Mouse (Mus musculus): ENCODE results near the gene Pdcd11. TPM values are rescaled to one million over a fixed set of nuclear protein-coding genes. Genes with fewer than 3 reads are reported as not detected.
A peak's percentile ranks its signal among the peaks of the same experiment; 100 is the strongest.

Gene Pdcd11
- polyA plus RNA-seq (2012; rRNA removed) (5.2 and 8.0 TPM in 2 replicates), polyA plus RNA-seq (2014; fragmentation: Nextera tagmentation; extraction: Ambion mirVana) (3.5 and 4.5 TPM in 2 replicates)

DNA sequence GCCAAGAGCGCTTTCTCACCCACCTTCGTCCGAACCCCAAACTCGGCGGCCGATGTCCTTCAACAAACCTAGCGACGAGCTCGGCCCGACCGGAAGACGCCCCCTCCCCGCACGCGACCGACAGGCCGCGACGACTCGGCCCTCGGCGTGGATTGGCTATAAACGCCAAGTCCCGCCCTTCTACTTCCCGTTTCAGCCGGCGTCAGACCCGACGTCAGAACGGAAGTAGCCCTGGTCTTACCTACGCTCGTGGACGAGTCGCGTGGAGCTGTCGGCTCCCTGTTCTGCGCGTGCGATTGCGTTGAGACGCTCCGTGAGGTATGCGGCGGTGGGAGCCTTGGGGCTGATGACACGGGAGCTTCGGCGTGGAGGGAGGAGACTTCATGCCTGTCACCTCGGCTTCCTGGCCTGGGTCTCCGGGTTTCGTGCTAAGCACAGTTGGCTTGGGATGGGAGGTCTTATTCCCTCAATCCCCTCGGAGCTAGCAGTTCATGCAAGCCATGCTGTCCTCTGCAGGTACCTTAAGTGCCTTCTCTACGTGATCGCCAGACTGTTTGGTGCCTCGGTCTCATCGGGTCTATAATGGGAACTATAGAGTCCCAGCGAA, at the start of gene Pdcd11, which contains the start of gene Usmg5:
TSS of gene Pdcd11 (plus strand) at position 219 of the 607 bp plus-strand sequence.
TSS of gene Usmg5 (minus strand) at position 98 of the 607 bp plus-strand sequence.
- ATAC-seq (ENCODE audit: insufficient read depth): peak; percentile 97
- Histone ChIP-seq H3K4me3 (ENCODE audit: insufficient read depth in 1 of 2, low read depth in 2 of 2, low read length in 2 of 2) (peak within 1 kb of the TSS; percentile 90 to 93), H3K27ac (peak within 1 kb of the TSS; percentile 32), H3K4me1 (replicated peaks; ENCODE audit: control insufficient read depth in 2 of 2, insufficient read depth in 2 of 2, low read length in 1 of 2) (peaks cover 8 to 13% of the 10 kb centered on the region in 2 experiments), H3K36me3 (replicated peaks; ENCODE audit: control insufficient read depth, insufficient read depth, low read depth) (peaks cover 11% of the 10 kb centered on the region), H3K4me2 (ENCODE audit: low read depth) (peak within 1 kb of the TSS; percentile 95), H3K27me3 (ENCODE audit: control insufficient read depth, insufficient read depth, low read length) (no peaks in the 10 kb centered on the region), H3K9ac (replicated peaks) (peak within 1 kb of the TSS; percentile 98), H3K9me3 (ENCODE audit: control insufficient read depth, low read length) (no peaks in the 10 kb centered on the region)
- TF ChIP-seq EP300 (IDR thresholded peaks at IDR 0.05; ENCODE audit: low read depth): no peak
- no peak for TF ChIP-seq CTCF (IDR thresholded peaks at IDR 0.05; ENCODE audit: low read depth)
- DNase-seq (ENCODE audit: low read depth in 3 of 3, low spot score in 3 of 3): peak; percentile 88 to 90 (median 90)
- WGBS (ENCODE audit: insufficient replicate concordance): under 1% methylated on average over 56 of the region's 56 CpGs

DNA sequence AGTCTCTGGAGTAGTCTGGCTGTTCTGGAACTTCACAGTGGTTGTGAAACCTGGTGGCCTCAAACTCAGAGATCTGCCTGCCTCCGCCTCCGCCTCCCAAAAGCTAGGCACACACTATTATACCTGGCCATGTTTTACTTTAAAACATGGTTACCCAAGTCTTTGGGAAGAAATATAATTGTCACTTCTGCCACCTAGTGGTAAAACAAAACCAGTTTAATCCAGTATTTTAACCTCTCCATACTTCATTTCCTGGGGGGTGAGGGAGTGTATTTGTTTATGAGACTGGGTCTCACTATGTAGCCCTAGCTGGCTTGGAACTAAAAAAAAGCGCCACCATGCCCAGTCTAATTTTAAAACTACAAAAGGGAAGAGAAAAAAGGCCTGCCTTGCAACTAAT, 47.0 kb upstream of the Pdcd11 start:
- TF ChIP-seq EP300 (IDR thresholded peaks at IDR 0.05; ENCODE audit: low read depth): no peak
- peak; percentile 36 for TF ChIP-seq CTCF (IDR thresholded peaks at IDR 0.05; ENCODE audit: low read depth)
- DNase-seq (ENCODE audit: low read depth in 3 of 3, low spot score in 3 of 3) (no peak), ATAC-seq (ENCODE audit: insufficient read depth) (no peak)

DNA sequence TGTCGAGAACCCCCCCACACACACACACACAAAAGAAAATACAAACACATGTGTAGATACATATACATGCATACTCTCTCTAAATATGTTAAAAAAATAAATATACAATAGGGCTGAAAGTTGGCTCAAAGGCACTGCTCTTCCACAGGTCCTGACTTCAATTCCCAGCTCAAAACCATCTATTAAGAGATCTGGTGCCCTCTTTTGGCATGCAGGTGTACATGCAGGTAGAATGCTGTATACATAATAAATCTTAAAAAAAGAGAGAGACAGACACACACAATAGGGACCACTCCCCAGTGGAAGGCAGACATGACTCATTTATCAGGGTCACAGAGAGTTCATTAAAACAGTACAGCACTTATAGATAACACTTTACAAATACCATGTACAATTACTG, 44.2 kb upstream of the Pdcd11 start:
- H3K36me3 ChIP-seq (replicated peaks; ENCODE audit: control insufficient read depth, insufficient read depth, low read depth): peaks cover 5% of the 10 kb centered on the region
- no peak for DNase-seq (ENCODE audit: low read depth in 3 of 3, low spot score in 3 of 3)
- 86% methylated on average over 1 of the region's 1 CpGs for WGBS (ENCODE audit: insufficient replicate concordance)

More for the DNA sequence above, 47.0 kb upstream of the Pdcd11 start:
- 68% methylated on average over 3 of the region's 3 CpGs for WGBS (ENCODE audit: insufficient replicate concordance)
- H3K27me3 ChIP-seq (ENCODE audit: control insufficient read depth, insufficient read depth, low read length): no peaks in the 10 kb centered on the region
- no peak overlapping the region for H3K9ac ChIP-seq (replicated peaks)
- no peaks in the 10 kb centered on the region for H3K9me3 ChIP-seq (ENCODE audit: control insufficient read depth, low read length)
- no peak overlapping the region for H3K4me3 ChIP-seq (ENCODE audit: insufficient read depth in 1 of 2, low read depth in 2 of 2, low read length in 2 of 2)
- no peaks in the 10 kb centered on the region for H3K4me1 ChIP-seq (replicated peaks; ENCODE audit: control insufficient read depth in 2 of 2, insufficient read depth in 2 of 2, low read length in 1 of 2)
- H3K4me2 ChIP-seq (ENCODE audit: low read depth): no peak overlapping the region
- no peak overlapping the region for H3K27ac ChIP-seq
- peaks cover 12% of the 10 kb centered on the region for H3K36me3 ChIP-seq (replicated peaks; ENCODE audit: control insufficient read depth, insufficient read depth, low read depth)

DNA sequence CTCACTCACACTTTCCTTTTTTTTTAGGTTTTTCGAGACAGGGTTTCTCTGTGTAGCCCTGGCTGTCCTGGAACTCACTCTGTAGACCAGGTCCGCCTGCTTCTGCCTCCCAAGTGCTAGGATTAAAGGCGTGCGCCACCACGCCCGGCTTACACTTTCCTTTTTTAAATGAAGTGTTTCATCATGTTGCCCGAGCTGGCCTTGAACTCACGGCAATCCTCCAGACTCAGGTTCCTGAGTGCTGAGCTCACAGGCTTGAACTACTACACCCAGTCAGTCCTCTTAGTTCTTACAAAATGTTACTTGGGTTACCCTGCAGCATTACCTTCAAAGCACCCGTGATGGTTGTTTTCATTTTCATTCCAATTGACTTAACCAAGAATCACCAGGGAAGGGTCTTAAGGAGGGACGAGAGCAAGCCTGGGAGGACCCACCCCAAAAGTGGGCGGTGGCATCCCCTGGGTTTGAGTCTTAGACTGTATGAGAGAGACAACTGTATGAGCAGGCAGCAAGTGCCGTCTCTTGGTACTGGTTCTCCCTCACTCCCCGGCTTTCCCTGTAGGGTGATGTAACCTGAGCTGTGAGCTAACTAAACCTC, 43.2 kb upstream of the Pdcd11 start:
- no peak for ATAC-seq (ENCODE audit: insufficient read depth)

More for the DNA sequence above, 44.2 kb upstream of the Pdcd11 start:
- H3K9me3 ChIP-seq (ENCODE audit: control insufficient read depth, low read length): no peaks in the 10 kb centered on the region
- no peak overlapping the region for H3K27ac ChIP-seq
- no peak for TF ChIP-seq EP300 (IDR thresholded peaks at IDR 0.05; ENCODE audit: low read depth)
- peak; percentile 37; the same call in 1 of the 2 replicates for TF ChIP-seq CTCF (IDR thresholded peaks at IDR 0.05; ENCODE audit: low read depth)
- no peak overlapping the region for H3K4me3 ChIP-seq (ENCODE audit: insufficient read depth in 1 of 2, low read depth in 2 of 2, low read length in 2 of 2)
- no peaks in the 10 kb centered on the region for H3K27me3 ChIP-seq (ENCODE audit: control insufficient read depth, insufficient read depth, low read length)
- no peak for ATAC-seq (ENCODE audit: insufficient read depth)
- no peak overlapping the region for H3K9ac ChIP-seq (replicated peaks)
- peaks cover 13 to 15% of the 10 kb centered on the region in 2 experiments for H3K4me1 ChIP-seq (replicated peaks; ENCODE audit: control insufficient read depth in 2 of 2, insufficient read depth in 2 of 2, low read length in 1 of 2)
- H3K4me2 ChIP-seq (ENCODE audit: low read depth): no peak overlapping the region

DNA sequence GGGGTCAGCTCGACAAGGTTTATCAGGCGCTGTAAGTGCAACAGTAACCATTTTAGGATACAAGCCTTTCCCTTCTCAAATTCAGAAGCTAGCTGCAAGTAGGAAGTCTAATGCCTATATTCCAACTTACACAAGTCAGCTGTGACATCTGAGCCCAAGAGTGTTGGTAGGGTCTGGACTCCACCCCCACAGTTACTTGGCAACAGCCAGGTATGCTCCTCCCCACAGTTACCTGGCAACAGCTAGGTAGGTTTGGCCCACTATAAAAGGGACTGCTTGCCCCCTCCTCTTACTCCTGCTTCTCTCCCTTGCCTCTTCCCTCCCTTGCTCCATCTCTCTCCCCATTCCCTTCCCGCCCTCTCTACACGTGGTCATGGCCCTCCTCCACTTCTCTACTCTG, 41.5 kb upstream of the Pdcd11 start:
- H3K9ac ChIP-seq (replicated peaks): no peak overlapping the region; the same call in 1 of the 2 replicates
- WGBS (ENCODE audit: insufficient replicate concordance): 71% methylated on average over 4 of the region's 4 CpGs
- DNase-seq (ENCODE audit: low read depth in 3 of 3, low spot score in 3 of 3): no peak
- H3K36me3 ChIP-seq (replicated peaks; ENCODE audit: control insufficient read depth, insufficient read depth, low read depth): peaks cover 5% of the 10 kb centered on the region
- TF ChIP-seq EP300 (IDR thresholded peaks at IDR 0.05; ENCODE audit: low read depth) (no peak), CTCF (IDR thresholded peaks at IDR 0.05; ENCODE audit: low read depth) (no peak)
- H3K4me2 ChIP-seq (ENCODE audit: low read depth): peak overlapping the region; percentile 99
- H3K27ac ChIP-seq: no peak overlapping the region
- no peak for ATAC-seq (ENCODE audit: insufficient read depth)
- H3K9me3 ChIP-seq (ENCODE audit: control insufficient read depth, low read length): no peaks in the 10 kb centered on the region
- H3K4me1 ChIP-seq (replicated peaks; ENCODE audit: control insufficient read depth in 2 of 2, insufficient read depth in 2 of 2, low read length in 1 of 2): peaks cover 15% of the 10 kb centered on the region in 2 experiments
- no peak overlapping the region; a peak in 1 of 4 replicates for H3K4me3 ChIP-seq (ENCODE audit: insufficient read depth in 1 of 2, low read depth in 2 of 2, low read length in 2 of 2)
- H3K27me3 ChIP-seq (ENCODE audit: control insufficient read depth, insufficient read depth, low read length): no peaks in the 10 kb centered on the region

More for the DNA sequence above, 43.2 kb upstream of the Pdcd11 start:
- DNase-seq (ENCODE audit: low read depth in 3 of 3, low spot score in 3 of 3): no peak
- TF ChIP-seq EP300 (IDR thresholded peaks at IDR 0.05; ENCODE audit: low read depth) (no peak), CTCF (IDR thresholded peaks at IDR 0.05; ENCODE audit: low read depth) (no peak)
- Histone ChIP-seq H3K4me2 (ENCODE audit: low read depth) (no peak overlapping the region), H3K27ac (no peak overlapping the region), H3K9me3 (ENCODE audit: control insufficient read depth, low read length) (no peaks in the 10 kb centered on the region), H3K36me3 (replicated peaks; ENCODE audit: control insufficient read depth, insufficient read depth, low read depth) (peaks cover 5% of the 10 kb centered on the region), H3K27me3 (ENCODE audit: control insufficient read depth, insufficient read depth, low read length) (no peaks in the 10 kb centered on the region), H3K4me3 (ENCODE audit: insufficient read depth in 1 of 2, low read depth in 2 of 2, low read length in 2 of 2) (no peak overlapping the region), H3K4me1 (replicated peaks; ENCODE audit: control insufficient read depth in 2 of 2, insufficient read depth in 2 of 2, low read length in 1 of 2) (peaks cover 13 to 15% of the 10 kb centered on the region in 2 experiments), H3K9ac (replicated peaks) (no peak overlapping the region)
- WGBS (ENCODE audit: insufficient replicate concordance): 76% methylated on average over 13 of the region's 13 CpGs
